Mouse (Mus musculus) heart, postnatal 0 days (tissue): ENCODE results near the gene Eif2s1. TPM values are rescaled to one million over a fixed set of nuclear protein-coding genes. Genes with fewer than 3 reads are reported as not detected.

Experiments used
- ATAC-seq: fragments of 200-750 bp; cut with Nextera tagmentation; 2 replicates; pipeline ENCODE4 v1.8.0; 2017; ENCODE audit warnings: low read depth, moderate number of reproducible peaks, moderate library complexity; ENCODE audit not compliant: insufficient read depth
- DNase-seq: peaks from one replicate; pipeline ENCODE4 v3.0.0-alpha.2; 2016; ENCODE audit warnings: low spot score
- H3K27ac ChIP-seq: fragments of 300-500 bp; sonication (generic); 2 replicates; pipeline ENCODE4 v1.5.1; 2014; ENCODE audit warnings: low read depth, mild to moderate bottlenecking
- H3K27me3 ChIP-seq: fragments of 300-500 bp; sonication (generic); 2 replicates; pipeline ENCODE4 v1.6.1; 2014; ENCODE audit warnings: low read length, mixed read lengths; ENCODE audit not compliant: control insufficient read depth, insufficient read depth
- H3K36me3 ChIP-seq: fragments of 300-500 bp; sonication (generic); replicated peaks from 2 replicates; pipeline ENCODE4 v1.6.1; 2014; ENCODE audit warnings: low read length, mixed read lengths; ENCODE audit not compliant: control insufficient read depth, insufficient read depth
- H3K4me1 ChIP-seq: fragments of 300-500 bp; sonication (generic); 2 replicates; pipeline ENCODE4 v1.6.1; 2014; ENCODE audit warnings: antibody characterized with exemption; ENCODE audit not compliant: control insufficient read depth, insufficient read depth
- H3K4me2 ChIP-seq: fragments of 300-500 bp; sonication (generic); 2 replicates; pipeline ENCODE4 v1.6.1; 2014; ENCODE audit warnings: low read depth, mild to moderate bottlenecking, low read length, moderate library complexity
- H3K4me3 ChIP-seq: fragments of 300-500 bp; sonication (generic); 2 replicates; pipeline ENCODE4 v1.5.1; 2014; ENCODE audit warnings: low read depth, low read length
- H3K9ac ChIP-seq: fragments of 300-500 bp; sonication (generic); replicated peaks from 2 replicates; pipeline ENCODE4 v1.6.1; 2014; ENCODE audit warnings: low read depth, low read length, mixed read lengths
- H3K9me3 ChIP-seq: fragments of 300-500 bp; sonication (generic); replicated peaks from 2 replicates; pipeline ENCODE4 v1.6.1; 2016; ENCODE audit warnings: low read length; ENCODE audit not compliant: control insufficient read depth
- CTCF ChIP-seq: IDR thresholded peaks from 2 replicates; pipeline ENCODE4 v1.5.1; 2016; ENCODE audit warnings: antibody characterized with exemption, control low read depth, low read depth
- EP300 ChIP-seq: IDR thresholded peaks from 2 replicates; pipeline ENCODE4 v1.6.1; 2016; ENCODE audit warnings: antibody characterized with exemption, low read depth
- WGBS: fragments of 180-500 bp; shearing (Covaris S2); extraction: QIAGEN DNeasy Blood & Tissue Kit; methylation state at CpG from one replicate; pipeline ENCODE4 v1.1.7; 2014; 5-methylcytosine and 5-hydroxymethylcytosine counted together
- polyA plus RNA-seq: library from polyadenylated mRNA; unstranded; fragments of >200 nt; fragmentation: Nextera tagmentation; extraction: Ambion mirVana; gene quantifications from 2 replicates; pipeline ENCODE4 v1.2.1, GENCODE M21; 2015
- total RNA-seq: library from RNA; depleted of rRNA; stranded (reverse); fragments of >200 nt; gene quantifications from 2 replicates; pipeline ENCODE4 v1.2.3, GENCODE M21; 2014; ENCODE audit warnings: low replicate concordance

Gene Eif2s1
- total and polyA plus RNA-seq, 2 experiments from 2014 or later, result 37.7 to 101 TPM

GRCm38 (mm10) chr12:78848246-78848645 is 13.4 kb upstream of the Eif2s1 start:
- DNase-seq, result no peak
- no peaks in the 10 kb centered on the region for H3K9me3 ChIP-seq
- H3K4me2 ChIP-seq, result no peak overlapping the region
- no peak overlapping the region for H3K27ac ChIP-seq
- no peak overlapping the region for H3K4me3 ChIP-seq
- 89% methylated on average over 4 of the region's 4 CpGs for WGBS
- no peaks in the 10 kb centered on the region for H3K4me1 ChIP-seq
- no peak overlapping the region for H3K9ac ChIP-seq
- TF ChIP-seq CTCF (no peak), EP300 (no peak)
- no peaks in the 10 kb centered on the region for H3K27me3 ChIP-seq
- peaks cover 60% of the 10 kb centered on the region for H3K36me3 ChIP-seq
- no peak for ATAC-seq

- H3K36me3 ChIP-seq, result peaks cover 3% of the 10 kb centered on the region; the same call in 1 of the 2 replicates
Observed at GRCm38 (mm10) chr12:78860921-78861495, 611 bp upstream of the Eif2s1 start.

GRCm38 (mm10) chr12:78862254-78862730 is 673 bp downstream of the Eif2s1 start:
- no peaks in the 10 kb centered on the region for H3K27me3 ChIP-seq
- ATAC-seq (peak; percentile 31), DNase-seq (no peak)
- H3K4me3 ChIP-seq, result peak overlapping the region; percentile 91
- H3K27ac ChIP-seq, result peak overlapping the region; percentile 93
- H3K4me2 ChIP-seq, result peak overlapping the region; percentile 88
- TF ChIP-seq EP300 (no peak), CTCF (no peak)
- peaks cover 5% of the 10 kb centered on the region for H3K36me3 ChIP-seq
- peak overlapping the region; percentile 92 for H3K9ac ChIP-seq
- WGBS, result 0% methylated on average over 22 of the region's 22 CpGs
- H3K4me1 ChIP-seq, result peaks cover 22% of the 10 kb centered on the region
- no peaks in the 10 kb centered on the region for H3K9me3 ChIP-seq

More at GRCm38 (mm10) chr12:78860921-78861495, 611 bp upstream of the Eif2s1 start:
- no peak for TF ChIP-seq CTCF
- TF ChIP-seq EP300, result no peak
- H3K4me3 ChIP-seq, result peak overlapping the region; percentile 91
- H3K4me2 ChIP-seq, result peak overlapping the region; percentile 88
- H3K4me1 ChIP-seq, result peaks cover 22% of the 10 kb centered on the region
- WGBS, result under 1% methylated on average over 30 of the region's 30 CpGs
- ATAC-seq (peak; percentile 3), DNase-seq (peak; percentile 53)
- H3K27me3 ChIP-seq, result no peaks in the 10 kb centered on the region
- H3K27ac ChIP-seq, result peak overlapping the region; percentile 76
- H3K9ac ChIP-seq, result peak overlapping the region; percentile 65
- H3K9me3 ChIP-seq, result no peaks in the 10 kb centered on the region

- no peaks in the 10 kb centered on the region for H3K9me3 ChIP-seq
- TF ChIP-seq CTCF, result peak; percentile 22
- TF ChIP-seq EP300, result no peak
- no peak overlapping the region for H3K9ac ChIP-seq
- 93% methylated on average over 1 of the region's 1 CpGs for WGBS
- H3K4me3 ChIP-seq, result no peak overlapping the region
- no peak overlapping the region for H3K27ac ChIP-seq
- H3K36me3 ChIP-seq, result peaks cover 22% of the 10 kb centered on the region
- H3K4me1 ChIP-seq, result peaks cover 10% of the 10 kb centered on the region
- DNase-seq (no peak), ATAC-seq (no peak)
- no peaks in the 10 kb centered on the region for H3K27me3 ChIP-seq
- H3K4me2 ChIP-seq, result no peak overlapping the region
Observed at GRCm38 (mm10) chr12:78865434-78865833, 3.8 kb downstream of the Eif2s1 start.

- H3K9ac ChIP-seq, result no peak overlapping the region
- no peak for TF ChIP-seq CTCF
- DNase-seq (no peak), ATAC-seq (no peak)
- WGBS, result 78% methylated on average over 1 of the region's 1 CpGs
- H3K4me3 ChIP-seq, result no peak overlapping the region
- H3K4me2 ChIP-seq, result no peak overlapping the region
- peaks cover 3% of the 10 kb centered on the region for H3K4me1 ChIP-seq
- H3K36me3 ChIP-seq, result peaks cover 27% of the 10 kb centered on the region
- H3K27ac ChIP-seq, result no peak overlapping the region
- H3K9me3 ChIP-seq, result no peaks in the 10 kb centered on the region
- H3K27me3 ChIP-seq, result no peaks in the 10 kb centered on the region
Observed at GRCm38 (mm10) chr12:78868115-78868514, 6.5 kb downstream of the Eif2s1 start.

- no peak overlapping the region for H3K4me2 ChIP-seq
- H3K27ac ChIP-seq, result no peak overlapping the region
- H3K9ac ChIP-seq, result no peak overlapping the region
- no peak for DNase-seq
- no peaks in the 10 kb centered on the region for H3K9me3 ChIP-seq
- no peak for TF ChIP-seq EP300
- TF ChIP-seq CTCF, result no peak
- no peaks in the 10 kb centered on the region for H3K4me1 ChIP-seq
- 95% methylated on average over 3 of the region's 3 CpGs for WGBS
- no peak overlapping the region for H3K4me3 ChIP-seq
- H3K36me3 ChIP-seq, result peaks cover 51% of the 10 kb centered on the region
- no peak for ATAC-seq
- H3K27me3 ChIP-seq, result no peaks in the 10 kb centered on the region
Observed at GRCm38 (mm10) chr12:78874581-78874980, 13.0 kb downstream of the Eif2s1 start.
